In the genomic region with DNA sequence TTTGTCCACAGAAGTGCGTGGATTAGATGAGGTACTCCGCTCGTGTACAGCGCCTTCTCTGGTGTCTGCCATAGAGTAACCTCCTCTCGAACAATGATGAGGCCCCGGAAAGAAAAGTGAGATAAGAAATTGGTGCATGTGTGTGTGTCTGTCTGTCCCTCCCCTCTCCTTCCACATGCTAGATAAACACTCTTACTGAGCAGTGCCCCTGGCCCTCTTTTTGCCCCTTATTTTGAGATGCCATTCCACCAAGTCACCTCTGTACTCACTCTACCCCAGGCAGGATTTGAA, we compare ENCODE assay signal across 1 mouse cellular context.
TF ChIP-seq lines count a peak whose summit lies in the region.

No protein-coding gene starts in this region.

TF ChIP-seq in MEL, 35 proteins besides CTCF, POLR2A, EP300 and RAD21 (continued from another document):
- TF ChIP-seq ELF1 (IDR thresholded peaks at IDR 0.05; ENCODE audit: low read depth, low read length): peak; percentile 58; the same call in 1 of the 2 replicates
- TF ChIP-seq CHD1 (IDR thresholded peaks at IDR 0.05; ENCODE audit: low read depth, low read length): 0 out of 2 replicates have a peak, but pooled peaks have one; percentile 28
- TF ChIP-seq HCFC1 (IDR thresholded peaks at IDR 0.05; ENCODE audit: low read depth, low read length): no peak
- no peak for TF ChIP-seq CHD2 (IDR thresholded peaks at IDR 0.05; ENCODE audit: low read length)
- no peak for TF ChIP-seq ZNF384 (IDR thresholded peaks at IDR 0.05; ENCODE audit: low read depth, low read length)
- peak; percentile 63 for TF ChIP-seq TCF12 (IDR thresholded peaks at IDR 0.05; ENCODE audit: low read depth, low read length)
- no peak; the same call in 1 of the 2 replicates for TF ChIP-seq MAZ (IDR thresholded peaks at IDR 0.05; ENCODE audit: low read depth, low read length)
- TF ChIP-seq USF2 (IDR thresholded peaks at IDR 0.05; ENCODE audit: borderline replicate concordance in 1 of 2, insufficient read depth in 1 of 2, low read depth in 1 of 2, low read length in 2 of 2): no peak
- TF ChIP-seq TAL1 (IDR thresholded peaks at IDR 0.05; ENCODE audit: low read length): 0 out of 2 replicates have a peak, but pooled peaks have one; percentile 9
- peak; percentile 67; the same call in 1 of the 2 replicates for TF ChIP-seq BHLHE40 (IDR thresholded peaks at IDR 0.05; ENCODE audit: borderline replicate concordance, low read depth, low read length)
- no peak for TF ChIP-seq NRF1 (IDR thresholded peaks at IDR 0.05; ENCODE audit: insufficient read depth, low read depth, low read length, poor library complexity, severe bottlenecking)
- TF ChIP-seq KAT2A (conservative IDR thresholded peaks at IDR 0.05; ENCODE audit: low read depth, low read length): 0 out of 2 replicates have a peak, but pooled peaks have one; percentile 37
- no peak for TF ChIP-seq UBTF (IDR thresholded peaks at IDR 0.05; ENCODE audit: borderline replicate concordance, insufficient read depth, low read depth, low read length)
- peak; percentile 60; the same call in 1 of the 2 replicates for TF ChIP-seq NELFE (IDR thresholded peaks at IDR 0.05; ENCODE audit: low read depth, low read length)
- no peak for TF ChIP-seq ZKSCAN1 (IDR thresholded peaks at IDR 0.05; ENCODE audit: low read depth, low read length)
- no peak for TF ChIP-seq SMC3 (IDR thresholded peaks at IDR 0.05; ENCODE audit: low read depth, low read length)
- TF ChIP-seq USF1 (IDR thresholded peaks at IDR 0.05; ENCODE audit: low read depth, low read length): no peak
- peak; percentile 56; the same call in 1 of the 2 replicates for TF ChIP-seq TBP (IDR thresholded peaks at IDR 0.05; ENCODE audit: low read depth, low read length)
- TF ChIP-seq MEF2A (IDR thresholded peaks at IDR 0.05; ENCODE audit: extremely low read depth, insufficient replicate concordance, low read depth, low read length, poor library complexity, severe bottlenecking): no peak
- TF ChIP-seq RCOR1 (IDR thresholded peaks at IDR 0.05; ENCODE audit: low read depth, low read length): no peak
TF ChIP-seq in MEL: peak in this region for 15.
